Mouse (Mus musculus): ENCODE data around the gene Rtcb. TPM values are rescaled to one million over a fixed set of nuclear protein-coding genes. Genes with fewer than 3 reads are reported as not detected.

Rtcb gene
- polyA plus RNA-seq, 1 experiment from 2014 or later: 183 TPM

DNA sequence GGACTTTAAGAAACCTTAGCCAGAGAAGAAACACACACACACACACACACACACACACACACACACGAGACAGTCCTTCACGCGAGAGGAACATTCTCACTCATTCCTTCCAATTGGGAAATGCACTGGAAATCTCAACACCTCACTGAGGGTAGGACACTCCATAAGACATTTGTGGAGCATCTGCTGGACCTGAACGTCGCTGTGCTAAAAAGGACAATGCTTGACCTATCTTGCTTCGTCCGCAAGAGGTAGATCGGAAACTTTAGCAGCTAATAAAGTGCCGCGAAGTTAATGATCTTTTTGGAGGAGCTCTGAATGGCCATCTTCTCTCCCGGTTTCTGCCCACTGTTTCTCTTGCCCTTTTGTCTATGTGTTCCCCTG lies 28.4 kb downstream of the Rtcb start:
- peaks cover 23% of the 10 kb centered on the region for H3K27me3 ChIP-seq
- H3K9me3 ChIP-seq: no peaks in the 10 kb centered on the region
- H3K27ac ChIP-seq: no peak overlapping the region
- no peak for ATAC-seq (ENCODE audit: insufficient number of reproducible peaks, low FRiP score, low TSS enrichment, low read depth)
- H3K9ac ChIP-seq: no peak overlapping the region
- H3K4me3 ChIP-seq: peak overlapping the region; percentile 55
- WGBS: 45% methylated on average over 11 of the region's 11 CpGs
- peaks cover 14% of the 10 kb centered on the region for H3K4me1 ChIP-seq
- no peaks in the 10 kb centered on the region for H3K36me3 ChIP-seq
- peak overlapping the region; percentile 99; the same call in 1 of the 2 replicates for H3K4me2 ChIP-seq

- 1% methylated on average over 63 of the region's 63 CpGs for WGBS
- Histone ChIP-seq H3K36me3 (no peaks in the 10 kb centered on the region), H3K4me2 (peak overlapping the region; percentile 99), H3K9me3 (no peaks in the 10 kb centered on the region), H3K27me3 (peaks cover 23% of the 10 kb centered on the region), H3K9ac (peak overlapping the region; percentile 14; the same call in 1 of the 2 replicates), H3K27ac (peak overlapping the region; percentile 47), H3K4me1 (peaks cover 14% of the 10 kb centered on the region), H3K4me3 (peak overlapping the region; percentile 55)
- ATAC-seq (ENCODE audit: insufficient number of reproducible peaks, low FRiP score, low TSS enrichment, low read depth): no peak
These were observed 29.0 kb downstream of the Rtcb start for GRCm38 (mm10) chr10:85928499-85929207.

- H3K36me3 ChIP-seq: no peaks in the 10 kb centered on the region
- peaks cover 14% of the 10 kb centered on the region for H3K4me1 ChIP-seq
- H3K27ac ChIP-seq: peak within 1 kb of the TSS; percentile 47
- WGBS: 2% methylated on average over 23 of the region's 23 CpGs
- peak within 1 kb of the TSS; percentile 55 for H3K4me3 ChIP-seq
- H3K9ac ChIP-seq: peak within 1 kb of the TSS; percentile 14; the same call in 1 of the 2 replicates
- H3K9me3 ChIP-seq: no peaks in the 10 kb centered on the region
- no peak for ATAC-seq (ENCODE audit: insufficient number of reproducible peaks, low FRiP score, low TSS enrichment, low read depth)
- peaks cover 23% of the 10 kb centered on the region for H3K27me3 ChIP-seq
- peak within 1 kb of the TSS; percentile 99 for H3K4me2 ChIP-seq
These were observed 29.8 kb downstream of the Rtcb start, which contains the start of gene Ascl4 for GRCm38 (mm10) chr10:85927676-85928445. TSS of gene Ascl4 (plus strand) at chr10:85927681.

DNA sequence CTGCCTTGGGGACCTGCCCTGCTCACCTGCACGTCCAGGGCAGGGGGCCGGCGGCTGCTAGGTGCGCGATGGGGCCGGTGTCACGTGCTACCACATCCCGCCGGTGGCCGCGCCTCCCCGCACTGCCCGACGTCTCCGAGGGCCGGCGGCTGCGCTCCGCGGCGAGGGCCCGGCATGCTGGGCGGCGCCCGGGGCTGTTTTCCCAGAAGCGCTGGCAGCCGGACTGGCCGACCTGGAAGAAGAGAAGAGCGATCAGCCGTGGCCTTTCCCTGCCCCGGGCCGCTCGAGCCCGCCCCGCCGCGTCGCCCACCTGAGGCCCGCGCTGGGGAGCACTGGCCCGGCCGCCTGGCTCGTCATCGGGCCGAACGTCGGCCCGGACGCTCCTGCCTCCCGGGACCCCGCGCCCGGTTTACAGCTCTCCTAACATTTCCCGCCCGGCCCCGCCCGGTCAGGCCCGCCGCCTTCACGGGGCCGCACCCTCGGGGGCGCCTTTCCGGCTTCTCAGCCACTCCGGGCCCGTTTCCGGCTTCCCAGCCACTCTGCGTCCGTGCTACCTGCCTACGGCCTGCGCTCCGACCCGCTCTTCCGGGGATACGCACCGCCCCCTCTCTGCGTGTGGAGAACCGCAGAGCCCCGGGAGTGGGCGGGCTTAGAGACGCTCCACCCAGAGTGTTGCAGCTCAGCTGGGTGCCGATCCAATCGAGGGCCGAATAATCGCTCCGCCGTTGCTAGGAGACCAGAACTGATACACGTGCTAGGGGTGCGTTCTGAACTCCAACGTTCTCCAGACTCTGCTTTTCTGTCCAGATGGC lies 40.9 kb downstream of the Rtcb start, which contains the start of gene Prdm4:
Gene Prdm4 (minus strand): TSS at position 645 of the 812 bp plus-strand sequence.
- peak; percentile 99 for ATAC-seq (ENCODE audit: insufficient number of reproducible peaks, low FRiP score, low TSS enrichment, low read depth)
- H3K4me1 ChIP-seq: peaks cover 13% of the 10 kb centered on the region
- peak within 1 kb of the TSS; percentile 66 for H3K4me2 ChIP-seq
- H3K9ac ChIP-seq: peak within 1 kb of the TSS; percentile 89
- H3K9me3 ChIP-seq: no peaks in the 10 kb centered on the region
- under 1% methylated on average over 73 of the region's 90 CpGs for WGBS
- H3K4me3 ChIP-seq: peak within 1 kb of the TSS; percentile 97
- H3K27ac ChIP-seq: peak within 1 kb of the TSS; percentile 86
- peaks cover 29% of the 10 kb centered on the region for H3K36me3 ChIP-seq
- H3K27me3 ChIP-seq: peaks cover 5% of the 10 kb centered on the region; the same call in 1 of the 2 replicates

Other genes starting within 250 kb of the Rtcb start
- 65.5 and 68.7 TPM in 2 replicates for gene Pwp1, start 128.3 kb downstream of the Rtcb start, polyA plus RNA-seq (2015; fragmentation: Nextera tagmentation; extraction: Ambion mirVana)
- gene Prdm4, start 40.7 kb downstream of the Rtcb start, polyA plus RNA-seq (2015; fragmentation: Nextera tagmentation; extraction: Ambion mirVana): 11.8 and 15.3 TPM in 2 replicates
- 1.4 and 1.6 TPM in 2 replicates for gene Ascl4, start 30.1 kb downstream of the Rtcb start, polyA plus RNA-seq (2015; fragmentation: Nextera tagmentation; extraction: Ambion mirVana)
- gene Bpifc, start 54.1 kb upstream of the Rtcb start, polyA plus RNA-seq (2015; fragmentation: Nextera tagmentation; extraction: Ambion mirVana): 21.3 and 22.3 TPM in 2 replicates
- gene Fbxo7, start 64.1 kb upstream of the Rtcb start, polyA plus RNA-seq (2015; fragmentation: Nextera tagmentation; extraction: Ambion mirVana): 30.3 and 34.0 TPM in 2 replicates

Measured in limb, embryonic 15.5 days (tissue).